Mouse (Mus musculus) cerebellum, adult 11-12 months (tissue): ENCODE measurements around the gene Exoc3l.

ENCODE experiments used
- DNase-seq: peaks from one replicate; pipeline ENCODE4 v3.0.0; 2022

Exoc3l gene

DNA sequence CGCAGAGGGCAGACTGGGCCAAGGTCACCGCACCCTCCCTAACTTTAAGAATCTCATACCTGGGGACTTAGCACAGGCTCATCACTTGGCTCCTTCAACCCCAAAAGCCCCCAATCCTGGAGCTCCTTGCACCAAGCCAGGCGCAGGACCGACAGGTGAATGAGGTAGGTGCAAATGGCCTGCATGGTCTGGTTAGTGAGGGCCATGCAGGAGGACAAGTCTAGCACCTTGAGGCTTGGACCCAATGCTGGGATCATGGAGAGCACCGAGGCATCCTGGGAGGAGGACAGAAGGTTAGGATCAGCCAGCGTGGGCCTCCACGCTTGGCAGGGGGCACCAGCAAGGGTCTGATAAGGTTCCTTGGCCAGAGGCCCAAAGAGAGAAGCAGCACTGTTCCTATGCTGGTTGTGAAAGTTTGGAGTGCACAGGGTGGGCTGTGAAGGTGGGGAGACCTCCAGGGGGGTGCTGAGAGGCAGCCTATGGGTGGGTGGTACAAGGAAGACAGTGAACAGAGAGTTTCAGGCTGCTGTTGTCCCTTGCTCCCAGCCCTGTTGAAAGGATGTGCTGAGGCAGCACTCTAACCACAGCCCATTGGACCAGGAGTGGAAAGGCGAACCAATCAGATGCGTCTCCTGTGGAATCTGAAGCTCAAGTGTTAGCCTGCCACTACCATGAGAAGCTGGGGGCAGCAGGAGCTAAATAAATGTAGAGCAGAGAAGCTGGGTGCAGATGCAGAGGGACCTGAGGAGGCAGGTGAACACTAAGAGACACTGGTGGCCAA, 17.9 kb upstream of the Exoc3l start:
- DNase-seq = no peak

DNA sequence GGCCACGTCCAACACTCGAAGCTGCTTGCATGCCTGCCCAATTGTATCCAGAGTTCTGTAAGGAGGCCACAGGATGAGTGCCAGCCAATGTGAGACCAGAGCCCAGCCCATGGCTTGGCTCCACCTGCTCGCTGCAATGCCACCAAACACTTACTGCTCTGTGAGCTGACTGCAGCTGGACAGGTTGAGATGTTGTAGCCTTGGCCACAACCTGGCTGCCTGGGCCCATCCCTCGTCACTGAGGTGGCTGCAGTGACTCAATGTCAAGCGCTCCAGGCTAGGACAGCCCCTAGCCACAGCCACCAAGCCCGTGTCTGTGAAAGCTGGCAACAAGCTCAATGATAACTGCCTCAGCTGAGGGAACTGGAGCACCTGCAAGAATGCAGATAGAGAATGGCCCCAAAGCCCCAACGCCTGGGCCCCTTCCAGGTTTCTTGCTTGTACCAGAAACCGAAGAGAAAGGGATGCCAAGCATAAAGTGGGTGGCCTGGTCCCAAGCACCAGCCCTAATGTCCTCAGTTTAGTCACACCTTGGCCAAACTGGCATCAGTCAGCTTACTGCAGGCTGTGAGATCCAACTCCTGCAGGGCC, 17.1 kb upstream of the Exoc3l start:
- DNase-seq = peak; percentile 70

DNA sequence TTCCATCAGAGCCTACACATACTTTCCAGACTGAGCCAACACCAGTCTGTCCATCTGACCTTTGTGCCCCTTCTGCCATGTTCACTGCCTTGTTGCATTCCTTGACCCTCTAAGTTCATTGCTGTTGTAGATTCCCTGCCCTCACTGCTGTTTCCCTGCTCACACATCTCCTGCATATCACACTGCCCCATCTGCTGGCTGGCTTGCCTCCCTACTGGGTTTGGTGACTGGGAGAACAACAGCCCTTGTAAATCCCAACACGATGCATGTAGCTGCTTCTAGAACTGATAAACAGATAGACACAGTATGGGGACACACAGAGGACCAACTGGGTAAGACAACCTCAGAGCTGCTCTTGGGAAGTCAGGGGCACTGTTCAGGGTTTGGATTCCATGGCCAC, 15.8 kb upstream of the Exoc3l start:
- DNase-seq = no peak

DNA sequence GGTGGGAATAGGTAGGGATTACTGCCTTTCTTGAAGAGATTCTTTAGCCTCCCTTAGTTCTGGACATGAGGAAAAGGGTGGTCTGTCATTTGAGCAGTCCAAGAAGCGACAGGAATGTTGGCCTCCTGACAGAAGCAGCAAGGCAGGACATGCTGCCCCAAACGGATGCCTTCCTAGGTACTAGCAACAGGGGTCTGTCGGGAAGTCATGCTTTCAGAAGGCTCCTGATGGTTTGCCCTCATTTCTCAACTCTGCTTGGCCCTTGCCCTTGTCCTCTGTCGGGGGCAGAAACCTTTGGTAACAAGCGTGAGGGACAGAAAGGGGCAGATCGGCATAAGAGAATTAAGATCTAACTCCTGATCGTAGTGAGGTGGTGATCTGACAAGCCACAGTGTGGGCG, 14.2 kb upstream of the Exoc3l start:
- DNase-seq = peak; percentile 69

DNA sequence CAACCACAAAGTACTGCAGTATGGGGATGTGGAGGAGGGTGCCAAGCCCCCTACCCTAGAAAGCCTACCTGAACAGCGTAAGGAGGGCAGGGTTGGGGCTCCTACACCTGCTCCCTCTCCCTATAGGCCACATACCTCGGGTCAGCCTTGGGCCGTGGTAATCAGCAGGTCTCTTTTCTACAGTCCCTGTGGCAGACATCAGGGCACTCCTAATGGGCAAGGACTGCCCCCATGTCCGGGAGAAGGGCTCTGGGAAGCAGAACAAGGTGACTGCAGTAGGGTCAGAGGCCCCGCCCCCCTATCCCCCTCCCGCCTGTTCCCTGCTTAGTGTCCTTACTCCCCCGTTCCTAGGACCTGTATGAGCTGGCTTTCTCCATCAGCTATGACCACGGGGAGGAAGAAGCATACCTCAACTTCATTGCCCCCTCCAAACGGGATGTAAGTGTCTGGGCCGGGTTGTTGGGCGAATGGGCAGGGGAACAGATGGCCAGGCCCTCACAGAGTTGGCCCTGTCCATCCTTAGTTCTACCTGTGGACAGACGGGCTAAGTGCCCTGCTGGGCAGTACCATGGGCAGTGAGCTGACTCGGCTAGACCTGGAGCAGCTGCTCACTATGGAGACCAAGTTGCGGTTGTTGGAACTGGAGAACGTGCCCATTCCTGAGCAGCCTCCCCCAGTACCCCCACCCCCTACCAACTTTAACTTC, 13.4 kb upstream of the Exoc3l start:
- DNase-seq = peak; percentile 98

DNA sequence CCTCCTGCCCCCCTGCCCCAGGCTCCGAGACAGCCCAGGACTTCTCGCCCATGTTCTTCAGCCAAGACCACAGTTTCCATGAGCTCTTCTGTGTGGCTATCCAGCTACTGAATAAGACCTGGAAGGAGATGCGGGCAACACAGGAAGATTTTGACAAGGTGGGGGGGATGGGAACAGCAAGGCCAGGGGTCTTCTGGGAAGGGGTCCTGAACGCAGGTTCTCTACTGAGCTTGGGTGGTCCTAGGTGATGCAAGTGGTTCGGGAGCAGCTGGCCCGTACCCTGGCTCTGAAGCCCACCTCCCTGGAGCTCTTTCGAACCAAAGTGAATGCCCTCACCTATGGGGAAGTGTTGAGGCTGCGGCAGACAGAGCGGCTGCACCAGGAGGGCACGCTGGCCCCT, 12.5 kb upstream of the Exoc3l start:
- peak; percentile 69 for DNase-seq

DNA sequence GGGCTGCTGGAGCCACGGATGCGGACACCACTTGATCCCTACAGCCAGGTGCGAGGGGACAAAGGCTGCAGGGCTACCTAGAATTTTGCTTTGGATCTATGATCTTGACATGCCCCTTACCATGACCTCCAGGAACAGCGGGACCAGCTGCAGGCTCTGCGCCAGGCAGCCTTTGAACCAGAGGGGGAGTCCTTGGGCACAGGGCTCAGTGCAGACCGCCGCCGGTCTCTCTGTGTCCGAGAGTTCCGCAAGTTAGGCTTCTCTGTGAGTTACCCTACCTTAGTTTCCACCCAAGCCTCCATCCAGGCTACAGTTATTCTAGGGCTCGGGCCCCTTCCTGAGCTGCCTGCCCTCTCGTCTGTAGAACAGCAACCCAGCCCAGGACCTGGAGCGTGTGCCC, 11.8 kb upstream of the Exoc3l start:
- peak; percentile 60 for DNase-seq

DNA sequence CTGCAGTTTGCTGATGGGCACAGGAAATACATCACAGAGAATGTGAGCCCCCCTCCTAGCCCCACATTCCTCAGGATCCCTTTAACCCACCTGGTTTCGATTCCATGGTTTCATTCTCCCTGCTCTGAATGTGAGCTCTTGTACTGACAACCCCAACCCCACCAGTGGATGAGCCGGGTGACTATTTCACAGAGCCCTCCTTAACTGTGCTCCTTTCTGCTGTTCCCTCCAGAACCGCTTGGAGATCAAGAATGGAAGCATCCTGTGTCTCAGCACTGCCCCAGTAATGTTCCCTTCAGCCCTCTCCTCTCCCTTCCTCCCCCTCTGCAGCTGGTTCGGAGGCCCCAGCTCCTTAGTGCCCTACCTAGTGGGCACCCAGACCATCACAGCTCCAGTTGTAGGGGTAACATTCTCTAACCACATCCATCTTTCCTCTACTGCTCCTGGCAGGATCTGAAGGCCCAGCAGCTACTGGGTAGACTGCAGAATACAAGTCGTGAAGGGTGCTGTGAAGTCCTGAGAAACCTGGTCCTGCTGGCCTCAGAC, 10.3 kb upstream of the Exoc3l start:
- DNase-seq = peak; percentile 56

DNA sequence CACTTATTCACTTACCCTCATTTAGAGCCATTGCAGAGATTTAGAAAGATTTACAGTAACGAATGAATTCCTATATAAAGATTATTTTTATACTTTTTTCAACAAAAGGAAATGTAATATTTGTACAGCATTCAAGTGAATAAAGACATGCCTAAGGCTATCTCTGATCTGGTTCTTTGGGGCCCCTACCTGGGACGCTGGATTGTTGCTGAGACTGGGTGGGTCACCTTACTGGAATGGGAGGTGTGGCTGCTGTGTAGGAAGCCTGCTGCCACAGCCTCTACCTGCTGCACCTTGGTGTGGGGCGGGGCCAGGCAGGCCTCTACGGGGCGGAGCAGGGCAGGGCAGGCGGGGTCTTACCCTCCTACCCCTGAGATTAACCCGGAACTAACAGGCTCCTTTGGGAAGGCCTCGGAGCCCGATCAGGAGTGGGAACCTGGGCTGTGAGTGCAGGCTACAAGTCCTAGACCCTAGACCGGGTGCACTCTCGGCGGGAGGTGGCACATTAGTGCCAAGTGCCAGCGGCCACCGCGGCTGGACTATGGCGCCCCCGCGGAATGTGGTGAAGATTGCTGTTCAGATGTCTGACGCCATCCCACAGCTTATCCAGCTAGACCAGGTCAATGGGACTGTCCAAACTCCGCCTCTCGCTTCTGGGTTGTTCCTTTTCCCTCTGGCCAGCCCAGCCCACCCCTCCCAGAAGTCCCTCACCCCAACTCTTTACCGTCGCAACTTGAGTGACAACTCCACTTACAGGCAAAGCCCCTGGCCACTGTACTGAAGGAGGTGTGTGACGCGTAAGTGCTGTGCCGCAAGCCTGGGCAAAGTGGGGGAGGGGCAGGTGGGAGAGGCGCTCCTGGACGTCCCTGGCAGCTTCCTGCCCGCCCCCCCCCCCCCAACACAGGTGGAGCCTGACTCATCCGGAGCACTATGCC, 9.6 kb upstream of the Exoc3l start, which contains the start of gene Elmo3:
Elmo3 (plus strand) TSS at position 391 of the 935 bp plus-strand sequence.
- DNase-seq = peak; percentile 85

DNA sequence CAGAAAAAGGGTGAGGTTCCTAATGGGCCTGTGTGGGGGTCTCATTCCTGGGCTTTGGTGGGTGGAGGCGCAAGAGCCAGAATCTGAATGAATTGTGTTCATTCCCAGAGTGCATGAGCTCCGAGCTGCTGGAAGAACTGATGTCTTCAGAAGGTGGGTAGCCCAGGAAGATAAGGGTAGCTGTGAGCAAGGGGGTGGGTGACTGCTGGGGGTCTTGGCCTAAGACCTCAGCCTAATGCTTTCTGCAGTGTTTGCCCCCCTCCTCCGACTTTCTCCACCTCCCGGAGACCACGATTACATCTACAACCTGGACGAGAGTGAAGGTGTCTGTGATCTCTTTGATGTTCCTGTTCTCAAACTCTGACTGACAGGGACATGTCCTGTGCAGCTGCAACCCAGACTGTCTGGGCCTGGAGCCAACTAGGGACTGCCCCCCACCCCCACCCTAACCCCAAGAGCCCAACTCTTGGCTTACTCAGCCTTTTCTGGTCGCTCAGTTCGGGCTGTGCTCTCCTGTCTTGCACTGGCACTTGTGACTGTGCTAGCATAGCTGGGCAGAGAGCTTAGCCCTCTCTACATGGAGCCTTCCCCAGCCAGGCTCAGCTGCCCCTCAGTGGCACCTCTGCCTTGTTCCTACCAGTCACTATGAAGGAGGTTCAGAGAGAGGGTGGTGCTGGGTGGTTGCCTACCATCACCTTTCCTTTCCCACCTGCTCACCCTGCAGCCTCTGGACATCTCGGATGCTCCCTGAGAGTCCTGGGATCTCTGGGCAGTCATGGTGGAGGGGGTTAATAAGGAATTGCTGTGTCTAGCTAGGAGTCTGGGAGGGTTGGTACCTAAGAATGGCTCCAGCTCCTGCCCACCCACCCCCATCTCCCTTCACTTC, 8.7 kb upstream of the Exoc3l start:
- DNase-seq = no peak

DNA sequence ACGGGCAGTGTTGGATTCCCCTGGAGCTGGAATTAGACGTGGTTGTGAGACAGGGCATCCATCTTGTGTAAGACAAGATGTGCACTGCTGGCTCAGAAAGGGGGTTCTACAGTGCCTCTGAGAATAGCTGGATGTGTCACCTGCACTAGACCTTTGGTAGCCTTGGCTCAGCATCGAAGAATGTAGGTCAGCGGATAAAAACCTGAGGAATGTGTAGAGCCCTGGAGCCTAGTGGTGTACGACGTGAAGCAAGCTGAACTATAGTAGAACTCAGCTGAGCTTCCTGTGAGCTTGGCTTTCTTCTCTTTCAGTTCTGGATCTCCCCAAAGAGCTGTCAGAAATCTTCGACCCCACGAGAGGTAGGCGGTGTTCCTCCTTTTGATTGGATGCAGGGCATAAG, 8.0 kb upstream of the Exoc3l start:
- no peak for DNase-seq

DNA sequence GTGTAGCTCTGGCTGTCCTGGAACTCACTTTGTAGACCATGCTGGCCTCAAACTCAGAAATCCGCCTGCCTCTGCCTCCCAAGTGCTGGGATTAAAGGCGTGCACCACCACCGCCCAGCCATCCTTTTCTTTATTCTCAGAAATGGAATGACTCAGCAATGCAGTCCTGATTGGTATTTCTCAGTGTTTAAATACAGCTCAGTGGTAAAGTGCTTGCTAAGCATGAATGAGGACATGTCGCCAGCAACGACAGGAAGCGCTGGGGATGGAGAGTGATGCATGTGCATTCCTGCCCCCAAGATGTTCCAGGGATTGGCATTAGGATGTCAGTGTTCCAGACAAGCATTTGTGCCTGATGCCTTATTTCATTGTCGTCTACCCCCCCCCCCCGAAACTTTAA, 7.5 kb upstream of the Exoc3l start:
- no peak for DNase-seq

DNA sequence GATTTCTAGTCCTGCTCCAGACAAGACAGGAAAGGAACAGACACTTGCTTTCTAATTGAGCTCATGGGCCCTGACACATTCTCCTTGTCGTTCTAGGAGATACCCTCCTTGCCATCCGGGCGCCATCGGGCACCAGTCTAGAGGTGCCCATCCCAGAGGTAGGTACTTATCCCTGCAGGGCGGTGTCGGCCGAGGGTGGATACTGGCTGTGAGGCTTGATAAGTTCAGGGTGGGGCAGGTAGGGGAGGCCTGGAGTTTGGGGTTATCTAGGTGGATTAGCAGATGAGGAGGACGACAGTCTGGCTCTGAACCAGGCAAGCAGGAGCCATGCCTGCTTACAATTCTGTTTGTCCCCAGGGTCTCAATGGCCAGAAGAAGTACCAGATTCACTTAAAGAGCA, 4.1 kb upstream of the Exoc3l start:
- DNase-seq = no peak

DNA sequence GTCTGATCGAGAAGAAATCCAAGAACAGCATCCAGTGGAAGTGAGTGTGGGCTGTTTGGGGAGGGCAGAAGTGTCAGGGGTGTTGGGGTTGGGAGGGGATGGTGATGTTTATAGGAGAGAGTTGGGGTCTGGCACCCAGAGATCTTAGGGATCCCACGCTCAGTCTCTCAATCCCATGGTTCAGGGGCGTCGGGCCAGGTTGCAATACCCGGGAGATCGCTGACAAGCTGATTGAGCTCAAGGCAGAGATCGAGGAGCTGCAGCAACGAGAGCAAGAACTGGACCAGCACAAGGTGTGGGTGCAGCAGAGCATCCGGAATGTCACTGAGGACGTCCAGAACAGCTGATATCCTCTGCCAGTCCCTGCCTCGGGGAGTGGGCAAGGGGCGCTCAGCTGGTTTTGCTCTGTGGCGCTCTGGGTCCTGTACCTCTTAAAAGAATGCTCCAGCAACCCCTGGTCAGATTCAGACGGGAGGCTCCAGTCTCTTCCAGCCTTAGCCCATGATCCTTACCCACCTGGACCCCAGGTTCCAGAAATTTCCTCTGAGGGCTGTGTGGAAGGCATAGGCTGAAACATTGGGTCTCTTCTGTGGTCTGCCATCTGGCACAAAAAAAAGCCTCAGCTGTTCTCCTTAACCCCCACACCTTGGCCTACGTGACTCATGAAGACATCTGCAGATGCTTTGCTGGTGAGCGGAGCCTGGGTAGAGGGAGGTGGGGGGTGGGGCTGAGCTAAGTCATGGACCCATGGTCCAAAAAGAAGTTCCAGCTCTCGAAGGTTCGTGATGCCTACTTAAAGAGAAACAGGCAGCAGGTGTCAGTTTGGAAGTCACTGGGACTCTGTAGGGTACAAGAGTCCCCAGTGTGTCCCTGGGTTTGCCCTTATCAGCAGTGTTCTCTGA, 2.7 kb upstream of the Exoc3l start:
- peak; percentile 54 for DNase-seq

DNA sequence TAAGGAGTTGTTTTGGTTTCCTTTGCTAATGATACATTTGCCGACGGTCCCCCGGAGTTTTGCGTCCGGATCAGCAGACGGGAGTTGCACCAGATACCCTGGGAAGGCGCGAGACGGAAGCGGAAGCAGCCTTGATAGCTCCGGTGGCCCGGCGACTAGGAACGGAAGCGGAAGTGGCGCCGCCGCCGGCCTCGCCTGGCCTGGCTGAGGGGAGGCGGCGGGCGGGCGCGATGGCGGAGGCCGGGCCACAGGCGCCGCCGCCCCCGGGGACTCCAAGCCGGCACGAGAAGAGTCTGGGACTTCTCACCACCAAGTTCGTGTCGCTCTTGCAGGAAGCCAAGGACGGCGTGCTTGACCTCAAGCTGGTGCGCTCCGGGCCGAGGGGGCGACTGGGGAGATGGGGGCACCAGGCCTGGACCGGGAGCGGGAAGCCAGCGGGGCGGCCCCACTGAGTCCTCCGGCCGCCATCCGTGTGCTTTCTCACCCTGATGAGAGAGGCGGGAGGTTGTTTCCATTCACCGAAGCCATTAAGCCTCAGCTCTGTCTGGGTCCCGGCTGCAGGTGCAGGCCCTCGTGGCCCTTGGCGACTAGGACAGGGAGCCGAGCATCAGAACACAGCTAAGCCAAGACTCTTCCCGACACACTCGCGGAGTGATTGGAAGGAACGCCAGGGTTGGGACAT, 1.8 kb upstream of the Exoc3l start, which contains the start of gene E2f4:
E2f4 (plus strand) TSS at position 153 of the 682 bp plus-strand sequence.
- peak; percentile 90 for DNase-seq

DNA sequence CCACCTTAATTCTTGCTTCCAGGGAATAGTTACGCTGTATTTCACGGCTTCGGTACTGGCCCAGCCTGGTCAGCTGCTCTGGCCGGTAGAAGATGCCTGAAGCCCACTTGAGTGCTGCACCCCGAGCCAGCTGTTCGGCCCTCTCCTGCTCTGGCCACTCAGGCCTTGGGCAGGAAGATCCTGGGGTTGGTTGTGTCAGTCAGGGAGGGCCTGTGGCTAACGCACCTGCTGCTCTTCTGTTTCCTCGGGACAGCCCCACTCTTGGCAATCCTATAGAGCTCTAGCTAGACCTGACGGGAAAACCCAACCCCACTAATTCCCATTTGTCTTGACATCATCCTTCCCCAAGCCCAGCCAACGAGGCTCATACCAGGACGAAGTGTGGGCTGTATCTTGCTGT, 645 bp downstream of the Exoc3l start:
- no peak for DNase-seq

DNA sequence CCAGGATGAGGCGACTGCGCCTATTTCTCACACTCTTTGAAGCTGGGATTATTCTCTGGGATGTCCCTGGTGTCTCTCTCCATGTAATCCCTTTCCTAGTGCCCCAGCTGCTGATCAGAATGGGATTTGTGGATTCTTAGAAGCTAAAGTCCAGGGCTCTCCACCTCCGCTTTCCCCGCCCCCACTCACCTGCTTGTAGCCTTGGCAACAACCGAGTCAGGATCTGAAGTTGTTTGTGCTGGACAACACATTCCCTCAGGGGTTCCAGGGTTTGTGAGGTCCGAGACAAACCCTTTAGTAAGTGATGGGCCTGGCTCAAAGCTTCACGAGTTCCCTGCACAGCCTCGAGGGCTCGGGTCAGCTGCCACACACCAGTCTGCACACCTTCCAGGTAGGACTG, 1.1 kb downstream of the Exoc3l start:
- DNase-seq = peak; percentile 55

DNA sequence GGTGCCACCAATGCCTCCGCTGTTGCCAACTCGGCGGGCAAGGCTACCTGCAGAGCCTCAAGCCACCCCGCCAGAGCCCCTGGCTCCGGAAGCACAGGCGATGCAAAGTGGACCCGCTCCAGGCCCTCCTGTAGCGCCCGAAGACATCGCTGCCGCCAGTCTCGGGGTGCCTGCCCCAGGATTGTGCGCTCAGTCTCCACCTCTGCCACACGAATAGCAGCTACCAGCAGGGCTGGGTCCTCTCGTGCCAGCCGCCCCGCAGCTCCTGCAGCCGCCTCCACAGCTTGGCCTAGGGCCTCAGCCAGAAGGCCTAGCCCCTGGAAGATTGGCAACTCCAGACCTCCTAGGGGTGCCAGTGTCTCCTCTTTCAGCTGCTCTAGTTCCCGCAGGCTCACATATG, 2.5 kb downstream of the Exoc3l start:
- DNase-seq = peak; percentile 92

DNA sequence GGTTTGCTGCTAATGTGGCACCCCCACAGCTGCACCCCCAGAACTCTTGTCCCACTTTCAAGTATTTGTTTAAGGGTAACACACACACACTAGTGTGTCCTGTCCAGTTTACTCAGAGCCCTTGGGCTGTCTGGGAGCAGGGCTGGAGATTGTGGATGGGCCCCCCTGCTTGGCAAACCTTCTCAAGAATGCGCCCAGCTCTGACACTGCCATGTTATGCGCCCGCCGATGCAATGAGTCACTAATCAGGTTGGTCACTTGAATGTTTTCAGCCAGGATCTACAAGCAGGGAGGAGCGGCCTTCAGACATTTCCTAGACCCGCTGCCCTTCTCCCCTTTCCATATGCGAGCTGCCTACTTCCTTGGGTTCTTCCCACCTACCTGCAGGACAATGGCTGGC, 3.4 kb downstream of the Exoc3l start:
- DNase-seq = no peak

DNA sequence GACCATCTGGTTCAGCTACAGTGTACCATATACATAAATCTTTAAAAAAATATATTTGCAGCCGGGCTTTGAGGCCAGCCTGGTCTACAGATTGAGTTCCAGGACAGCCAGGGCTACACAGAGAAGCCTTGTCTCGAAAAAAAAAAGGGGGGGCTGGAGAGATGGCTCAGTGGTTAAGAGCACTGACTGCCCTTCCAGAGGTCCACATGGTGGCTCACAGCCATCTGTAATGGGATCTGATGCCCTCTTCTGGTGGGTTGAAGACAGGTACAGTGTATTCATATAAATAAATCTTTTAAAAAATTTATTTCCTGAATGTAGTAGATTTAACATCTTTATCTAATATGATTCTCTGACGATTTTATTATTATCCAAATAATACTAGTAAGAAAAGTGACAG, 4.1 kb downstream of the Exoc3l start:
- DNase-seq = peak; percentile 56
